Comparison of ENCODE assay signal across 10 mouse cellular contexts in genomic region chr2:33682219-33682618, GRCm38 (mm10). TPM values are rescaled to one million over a fixed set of nuclear protein-coding genes. Genes with fewer than 3 reads are reported as not detected.
DNase-seq lines count a peak whose midpoint lies in the region; ATAC-seq and TF ChIP-seq lines count a peak whose summit lies in the region.
"Had no signal": no experiment of that assay in that cellular context is flagged by ENCODE, and none has a peak within 500 bp of the region (broad histone marks: within the 10 kb centered on the region; RNA-seq: fewer than 3 reads in every experiment).

No protein-coding gene starts in this region.

- peak; percentile 64 for TF ChIP-seq CTCF in C2C12 (IDR thresholded peaks at IDR 0.05; ENCODE audit: control insufficient read depth, insufficient read depth, insufficient read length)

- DNase-seq in frontal cortex, postnatal 25 days (ENCODE audit: low spot score in 2 of 2), result peak; percentile 53 to 54
- DNase-seq in brain, adult 2 months (ENCODE audit: low read depth, low spot score), result peak; percentile 70
- peak; percentile 14 for DNase-seq in fibroblast of lung, adult 2 months (ENCODE audit: low read depth)
- peak; percentile 46 to 48 for DNase-seq in layer of hippocampus, postnatal 36 days
- DNase-seq in natural killer cell, adult 2 months (ENCODE audit: low spot score in 2 of 2), result peak; percentile 21 to 33
- DNase-seq in thymus, postnatal 0 days (ENCODE audit: low spot score), result peak; percentile 62

- H3ac ChIP-seq in C2C12 (ENCODE audit: control insufficient read depth, insufficient read length, low read depth), result no peak overlapping the region

- peaks cover 52% of the 10 kb centered on the region for H3K27me3 ChIP-seq in C2C12 (ENCODE audit: control insufficient read depth, insufficient read depth, insufficient read length)

- no peak overlapping the region for H3K4me3 ChIP-seq in C2C12 (ENCODE audit: insufficient read depth, poor library complexity, severe bottlenecking)
- H3K4me3 ChIP-seq: limb, embryonic 12.5 days had no signal

- no peaks in the 10 kb centered on the region for H3K79me3 ChIP-seq in C2C12 (ENCODE audit: low read depth)

- H3K36me3 ChIP-seq in C2C12 (ENCODE audit: control insufficient read depth, insufficient read depth), result no peaks in the 10 kb centered on the region
- H3K36me3 ChIP-seq: limb, embryonic 12.5 days had no signal

- no peak for ATAC-seq in frontal cortex, adult (ENCODE audit: low TSS enrichment)

- H3K79me2 ChIP-seq in C2C12 (ENCODE audit: control insufficient read depth, insufficient read depth), result no peaks in the 10 kb centered on the region

TF ChIP-seq in C2C12, 6 proteins besides CTCF, POLR2A, EP300 and RAD21:
- no peak for TF ChIP-seq MYOD1 (IDR thresholded peaks at IDR 0.05; ENCODE audit: control insufficient read depth, insufficient read length, low read depth)
- no peak for TF ChIP-seq USF1 (IDR thresholded peaks at IDR 0.05; ENCODE audit: low read depth)
- no peak for TF ChIP-seq MAX (IDR thresholded peaks at IDR 0.05)
- TF ChIP-seq CEBPB (IDR thresholded peaks at IDR 0.05; ENCODE audit: low read depth), result no peak
- no peak for TF ChIP-seq MYOG (IDR thresholded peaks at IDR 0.05; ENCODE audit: control insufficient read depth, extremely low read depth, insufficient read length)
- TF ChIP-seq FOSL1 (IDR thresholded peaks at IDR 0.05; ENCODE audit: insufficient read depth, low read length, poor library complexity, severe bottlenecking), result no peak

RNA-seq across cellular contexts. Expression of gene Lmx1b, which starts 41.9 kb away (rescaled TPM):
- polyA plus RNA-seq in C2C12 (2012; fragmentation: generic; extraction: Trizol), result not detected
- total RNA-seq in layer of hippocampus, postnatal 36 days (2021), result under 1 TPM; 0.07 to 0.18 TPM
- polyA plus RNA-seq in thymus, postnatal 0 days (2015; fragmentation: Nextera tagmentation; extraction: Ambion mirVana), result 0.05 TPM in 1 of 2 replicates, not detected in the other
- polyA plus RNA-seq: stomach, embryonic 16.5 days had no signal

Comparison
In these comparisons a context has a peak if more than half of its experiments do, and no peak if none do; other contexts are left out.
1. DNase-seq: peak in every context shown above with its lines; median percentile 70 in brain, adult 2 months; 62 in thymus, postnatal 0 days; 54 in frontal cortex, postnatal 25 days; 47 in layer of hippocampus, postnatal 36 days; 27 in natural killer cell, adult 2 months; 14 in fibroblast of lung, adult 2 months.